Mouse (Mus musculus): ENCODE measurements around the gene Rcor1. TPM values are rescaled to one million over a fixed set of nuclear protein-coding genes. Genes with fewer than 3 reads are reported as not detected.
A peak's percentile ranks its signal among the peaks of the same experiment; 100 is the strongest.

The Rcor1 gene
- total RNA-seq (2021): 10 to 100 TPM; 18.2 to 18.3 TPM

GRCm38 (mm10) chr12:111038976-111039612 is at the start of gene Rcor1:
Gene Rcor1 (plus strand): TSS chr12:111039351.
- DNase-seq: peak; percentile 99

GRCm38 (mm10) chr12:110989409-110989808 is 49.7 kb upstream of the Rcor1 start:
- DNase-seq: no peak

GRCm38 (mm10) chr12:110990500-110990899 is 48.7 kb upstream of the Rcor1 start:
- no peak for DNase-seq

- DNase-seq: peak in 1 of 2 experiments; percentile 34
Measured at GRCm38 (mm10) chr12:110991361-110992127, 47.6 kb upstream of the Rcor1 start.

GRCm38 (mm10) chr12:110992128-110992553 is 47.0 kb upstream of the Rcor1 start:
- DNase-seq: peak; percentile 87 to 88

GRCm38 (mm10) chr12:110992771-110993170 is 46.4 kb upstream of the Rcor1 start:
- no peak for DNase-seq

- no peak for DNase-seq
Measured at GRCm38 (mm10) chr12:110993226-110993625, 45.9 kb upstream of the Rcor1 start.

- no peak for DNase-seq
Measured at GRCm38 (mm10) chr12:110994666-110995065, 44.5 kb upstream of the Rcor1 start.

- DNase-seq: no peak
Measured at GRCm38 (mm10) chr12:110998092-110998491, 41.1 kb upstream of the Rcor1 start.

GRCm38 (mm10) chr12:110999820-111000219 is 39.3 kb upstream of the Rcor1 start:
- DNase-seq: no peak

- no peak for DNase-seq
Measured at GRCm38 (mm10) chr12:111000956-111001355, 38.2 kb upstream of the Rcor1 start.

- no peak for DNase-seq
Measured at GRCm38 (mm10) chr12:111004142-111004541, 35.0 kb upstream of the Rcor1 start.

GRCm38 (mm10) chr12:111005803-111006202 is 33.3 kb upstream of the Rcor1 start:
- DNase-seq: no peak

GRCm38 (mm10) chr12:111006339-111006738 is 32.8 kb upstream of the Rcor1 start:
- DNase-seq: no peak

- no peak for DNase-seq
Measured at GRCm38 (mm10) chr12:111007134-111008103, 31.7 kb upstream of the Rcor1 start.

GRCm38 (mm10) chr12:111008500-111009490 is 30.4 kb upstream of the Rcor1 start:
- DNase-seq: no peak

GRCm38 (mm10) chr12:111009615-111010257 is 29.4 kb upstream of the Rcor1 start:
- no peak for DNase-seq

- no peak for DNase-seq
Measured at GRCm38 (mm10) chr12:111016807-111017206, 22.3 kb upstream of the Rcor1 start.

GRCm38 (mm10) chr12:111018068-111018467 is 21.1 kb upstream of the Rcor1 start:
- no peak for DNase-seq

- DNase-seq: no peak
Measured at GRCm38 (mm10) chr12:111019086-111019485, 20.1 kb upstream of the Rcor1 start.

- DNase-seq: no peak
Measured at GRCm38 (mm10) chr12:111021138-111021537, 18.0 kb upstream of the Rcor1 start.

All from layer of hippocampus, postnatal 36 days (tissue).